Mouse (Mus musculus) cerebellum, adult 8-10 months (tissue): ENCODE data around the gene Dph7.
"Not testable (repeated sequence)": the region's sequence is repeated elsewhere in the genome, so short reads cannot be mapped to it uniquely, and the experiment has no call there.

Source experiments
- DNase-seq: peaks from one replicate; pipeline ENCODE4 v3.0.0; 2022

Dph7 gene

DNA sequence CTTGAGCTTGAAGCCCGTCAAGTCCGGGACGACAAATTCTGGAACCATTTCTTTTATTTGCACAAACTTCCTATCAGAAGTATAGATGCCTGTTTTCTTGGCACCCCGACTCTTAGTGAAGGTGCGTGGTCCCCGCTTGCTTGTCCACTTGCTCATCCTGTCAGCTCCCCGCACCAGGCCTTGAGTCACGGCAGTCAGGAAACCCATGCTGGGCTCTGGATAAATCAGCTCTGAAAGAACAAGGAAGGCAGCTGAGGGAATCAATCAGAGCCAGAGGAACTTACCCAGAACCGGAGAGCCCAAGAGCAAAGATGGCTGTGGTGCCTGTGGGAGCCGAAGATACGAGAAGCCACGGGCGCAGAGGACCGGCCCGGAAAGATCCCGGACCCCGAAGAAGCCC is 12.3 kb downstream of the Dph7 start:
- DNase-seq = not testable (repeated sequence)

- DNase-seq = peak; percentile 95
Observed at GRCm38 (mm10) chr2:24974906-24975703, 12.9 kb downstream of the Dph7 start, which contains the start of gene Mrpl41. Gene Mrpl41, minus strand, starts transcription at chr2:24975098.

- DNase-seq = peak; percentile 39
Observed at GRCm38 (mm10) chr2:24975704-24976297, 13.6 kb downstream of the Dph7 start, which contains the start of gene Pnpla7. Gene Pnpla7, plus strand, starts transcription at chr2:24976033.

GRCm38 (mm10) chr2:24976960-24977359 is 14.8 kb downstream of the Dph7 start:
- no peak for DNase-seq

GRCm38 (mm10) chr2:24987762-24988161 is 25.6 kb downstream of the Dph7 start:
- no peak for DNase-seq

DNA sequence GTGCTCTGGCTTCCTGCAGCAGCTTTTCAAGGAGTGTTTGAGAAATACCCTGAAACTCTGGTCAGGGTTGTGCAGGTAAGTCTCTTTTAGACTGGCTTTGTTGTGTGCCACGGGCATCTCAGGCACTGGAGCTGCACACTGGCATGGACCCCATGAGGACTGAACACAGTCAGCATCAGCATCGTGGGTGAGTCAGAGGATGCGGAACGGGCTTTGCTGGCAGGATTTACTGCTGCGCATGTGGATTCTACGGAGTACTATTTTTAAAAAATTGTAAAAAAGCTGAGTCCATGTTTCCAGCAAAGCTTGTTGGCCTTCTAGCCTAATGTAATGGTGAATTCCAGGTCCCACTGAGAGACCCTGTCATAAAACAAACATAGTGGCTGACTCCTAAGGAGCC is 33.1 kb downstream of the Dph7 start:
- DNase-seq = no peak

DNA sequence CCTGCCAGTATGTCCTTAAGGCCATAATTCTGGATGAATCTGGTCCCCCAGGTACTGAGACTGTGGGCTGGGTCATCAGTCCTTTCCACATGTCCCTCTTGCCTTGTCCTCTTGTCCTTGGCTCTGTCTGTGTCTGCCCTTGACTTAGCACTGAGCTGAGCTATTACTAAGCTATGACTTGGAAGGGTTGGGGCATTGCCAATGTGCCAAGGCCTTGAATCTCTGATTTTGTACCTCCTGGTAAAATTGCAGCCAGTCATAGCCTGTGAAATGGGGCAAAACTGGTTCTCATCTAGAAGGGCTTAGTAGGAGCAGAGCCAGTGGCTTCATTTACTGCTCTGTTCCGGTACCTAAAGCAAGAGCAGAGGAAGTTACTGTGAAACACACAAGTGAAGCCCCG is 34.3 kb downstream of the Dph7 start:
- DNase-seq = no peak

DNA sequence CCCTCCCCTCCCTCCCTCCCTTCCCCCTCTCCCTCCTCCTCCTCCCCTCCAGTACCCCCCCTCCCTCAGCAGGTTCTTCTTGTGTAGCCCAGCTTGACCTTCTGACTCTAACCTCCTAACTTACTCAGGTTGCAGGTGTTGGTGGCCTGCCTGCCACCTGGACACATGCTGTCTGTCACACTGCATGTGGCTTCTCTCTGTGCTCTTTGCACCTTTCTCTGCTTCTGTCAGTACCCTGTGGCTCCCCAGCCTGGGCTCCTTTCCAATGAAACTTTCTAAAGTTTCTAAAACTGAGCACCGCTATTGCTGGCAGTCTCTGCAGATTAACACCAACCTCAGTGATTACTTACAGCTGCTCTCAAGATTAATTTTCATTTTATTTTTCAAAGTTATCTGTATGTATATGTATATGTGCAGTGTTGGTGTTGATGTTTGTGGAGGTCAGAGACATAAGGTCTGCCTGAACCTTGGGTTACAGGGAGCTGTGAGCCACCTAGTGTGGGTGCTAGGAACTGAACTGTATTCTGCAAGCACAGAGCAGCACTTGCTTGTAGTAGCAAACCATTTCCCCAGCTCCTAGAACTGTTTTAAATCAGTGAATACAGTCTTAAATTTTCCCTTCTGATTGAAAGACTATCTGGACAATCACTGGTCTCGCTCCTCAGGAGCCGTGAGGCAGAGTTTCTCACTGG is 38.5 kb downstream of the Dph7 start:
- DNase-seq = no peak

DNA sequence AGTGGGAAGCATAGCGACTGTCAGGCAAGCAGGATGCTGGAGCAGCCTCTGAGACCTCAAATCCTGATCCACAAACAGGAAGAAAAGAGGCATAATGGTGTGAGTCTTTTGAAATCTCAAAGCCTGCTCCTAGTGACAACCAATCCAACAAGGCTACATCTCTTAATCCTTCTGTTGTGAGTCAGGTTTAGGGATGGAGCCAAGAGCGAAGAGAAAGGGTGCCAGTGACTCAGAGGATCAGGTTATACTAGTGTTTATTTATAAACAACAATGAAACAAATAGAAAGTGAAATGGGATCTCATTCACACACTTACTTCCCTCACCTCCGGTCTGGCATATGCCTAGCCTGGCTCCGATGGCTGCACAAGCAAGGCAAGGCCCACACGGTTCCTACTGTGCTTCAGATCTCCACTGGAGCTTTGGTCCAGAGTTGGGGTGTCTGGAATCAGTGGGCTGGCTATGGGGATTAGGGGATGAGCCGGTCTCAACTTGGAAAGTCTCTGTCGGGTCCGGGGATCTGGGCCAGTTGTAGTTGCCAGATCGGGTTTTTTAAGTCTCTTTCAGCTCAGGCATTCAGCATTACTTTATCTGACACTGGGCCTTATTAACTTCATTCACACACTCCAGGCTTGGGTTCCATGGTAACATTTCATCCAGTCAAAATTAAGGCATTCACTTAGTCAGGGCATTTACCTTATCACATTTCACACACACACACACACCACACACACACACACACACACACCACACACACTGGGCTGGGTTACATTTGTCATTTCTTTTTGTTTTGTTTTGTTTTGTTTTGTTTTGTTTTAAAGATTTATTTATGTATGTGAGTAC is 42.0 kb downstream of the Dph7 start:
- no peak for DNase-seq

DNA sequence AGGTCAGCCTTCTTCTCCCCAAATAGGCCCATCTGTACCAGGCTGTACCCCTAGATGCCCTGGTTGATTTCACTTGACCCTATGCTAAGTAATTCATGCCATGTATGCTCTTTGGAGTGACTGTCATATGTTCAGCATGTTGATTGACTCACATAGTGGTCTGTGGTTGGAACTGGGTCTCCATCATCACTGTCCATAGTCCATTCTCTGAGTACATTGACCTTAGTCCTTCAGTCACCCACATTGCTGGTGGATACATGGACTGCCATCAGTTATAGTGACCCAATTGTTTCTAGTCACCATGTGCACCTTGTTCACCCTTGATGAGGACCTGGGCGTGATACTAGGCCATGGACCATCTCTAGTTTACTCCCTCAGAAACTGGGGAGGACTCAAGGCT is 44.6 kb downstream of the Dph7 start:
- DNase-seq = no peak

- no peak for DNase-seq
Observed at GRCm38 (mm10) chr2:25008250-25008649, 46.0 kb downstream of the Dph7 start.
